Mouse (Mus musculus) liver, adult 2 months (tissue): ENCODE measurements around the gene Ltb4r2.

Experiments
- CTCF ChIP-seq: fragments of 200-500 bp; IDR thresholded peaks from 2 replicates; pipeline ENCODE4 v1.5.1; 2011; ENCODE audit warnings: low read depth, low read length, control low read depth
- POLR2A ChIP-seq: fragments of 200-500 bp; IDR thresholded peaks from 2 replicates; pipeline ENCODE4 v1.6.1; 2011; ENCODE audit warnings: low read length, control low read depth; ENCODE audit not compliant: insufficient read depth; ENCODE audit errors: extremely low read depth

- peak; percentile 30; the same call in 1 of the 2 replicates for TF ChIP-seq CTCF
- TF ChIP-seq POLR2A: no peak
Measured at GRCm38 (mm10) chr14:55785195-55785594, 24.0 kb downstream of the Ltb4r2 start.
